Mouse (Mus musculus) testis, adult 2 months (tissue): ENCODE data around the gene Trpm6.

Experiments
- CTCF ChIP-seq: fragments of 200-500 bp; IDR thresholded peaks from 2 replicates; pipeline ENCODE4 v1.5.1; 2012; ENCODE audit warnings: low read depth, mild to moderate bottlenecking, inconsistent platforms, low read length, moderate library complexity; ENCODE audit not compliant: control insufficient read depth, insufficient read depth, insufficient replicate concordance
- POLR2A ChIP-seq: fragments of 200-500 bp; IDR thresholded peaks from 2 replicates; pipeline ENCODE4 v1.6.1; 2012; ENCODE audit warnings: low read depth, mild to moderate bottlenecking, inconsistent platforms, low read length, moderate library complexity; ENCODE audit not compliant: control insufficient read depth

GRCm38 (mm10) chr19:18811264-18811663 lies 61.5 kb downstream of the Trpm6 start:
- no peak for TF ChIP-seq POLR2A
- no peak for TF ChIP-seq CTCF
